Mouse (Mus musculus): ENCODE data around the gene Tmem229a. TPM values are rescaled to one million over a fixed set of nuclear protein-coding genes. Genes with fewer than 3 reads are reported as not detected.

The Tmem229a gene
- polyA plus RNA-seq, 1 experiment from 2014 or later, result 1.0 TPM

GRCm38 (mm10) chr6:24956586-24956973, 483 bp upstream of the Tmem229a start:
- H3K4me1 ChIP-seq (ENCODE audit: control insufficient read depth, insufficient read depth, low read length), result no peaks in the 10 kb centered on the region
- DNase-seq (ENCODE audit: low spot score), result no peak
- peak; percentile 16 for ATAC-seq (replicated peaks; ENCODE audit: insufficient number of reproducible peaks, low FRiP score, low TSS enrichment, low read depth)
- no peak overlapping the region for H3K27ac ChIP-seq (replicated peaks; ENCODE audit: low read depth, low read length)
- H3K4me2 ChIP-seq (ENCODE audit: low read depth, low read length), result peak overlapping the region; percentile 98; the same call in 1 of the 2 replicates
- WGBS, result 47% methylated on average over 4 of the region's 5 CpGs
- H3K9ac ChIP-seq (replicated peaks; ENCODE audit: low read length), result no peak overlapping the region
- H3K36me3 ChIP-seq (replicated peaks; ENCODE audit: control insufficient read depth, insufficient read depth, low read depth, low read length), result no peaks in the 10 kb centered on the region
- H3K4me3 ChIP-seq (ENCODE audit: low read depth, low read length), result no peak overlapping the region
- no peaks in the 10 kb centered on the region for H3K9me3 ChIP-seq (replicated peaks; ENCODE audit: control insufficient read depth, low read length)
- peaks cover 2% of the 10 kb centered on the region; the same call in 1 of the 2 replicates for H3K27me3 ChIP-seq (ENCODE audit: control insufficient read depth, insufficient read depth, low read length)

GRCm38 (mm10) chr6:24955131-24955945, 759 bp downstream of the Tmem229a start:
- Histone ChIP-seq H3K9me3 (replicated peaks; ENCODE audit: control insufficient read depth, low read length) (no peaks in the 10 kb centered on the region), H3K4me3 (ENCODE audit: low read depth, low read length) (peak overlapping the region; percentile 58), H3K9ac (replicated peaks; ENCODE audit: low read length) (peak overlapping the region; percentile 67), H3K27ac (replicated peaks; ENCODE audit: low read depth, low read length) (no peak overlapping the region), H3K36me3 (replicated peaks; ENCODE audit: control insufficient read depth, insufficient read depth, low read depth, low read length) (no peaks in the 10 kb centered on the region), H3K4me2 (ENCODE audit: low read depth, low read length) (peak overlapping the region; percentile 98), H3K4me1 (ENCODE audit: control insufficient read depth, insufficient read depth, low read length) (no peaks in the 10 kb centered on the region), H3K27me3 (ENCODE audit: control insufficient read depth, insufficient read depth, low read length) (peaks cover 2% of the 10 kb centered on the region; the same call in 1 of the 2 replicates)
- WGBS, result under 1% methylated on average over 90 of the region's 91 CpGs
- peak; percentile 82 for ATAC-seq (replicated peaks; ENCODE audit: insufficient number of reproducible peaks, low FRiP score, low TSS enrichment, low read depth)
- DNase-seq (ENCODE audit: low spot score), result peak; percentile 76

- ATAC-seq (replicated peaks; ENCODE audit: insufficient number of reproducible peaks, low FRiP score, low TSS enrichment, low read depth) (no peak), DNase-seq (ENCODE audit: low spot score) (no peak)
- H3K9ac ChIP-seq (replicated peaks; ENCODE audit: low read length), result no peak overlapping the region
- no peaks in the 10 kb centered on the region for H3K9me3 ChIP-seq (replicated peaks; ENCODE audit: control insufficient read depth, low read length)
- 77% methylated on average over 5 of the region's 5 CpGs for WGBS
- no peak overlapping the region for H3K4me3 ChIP-seq (ENCODE audit: low read depth, low read length)
- no peaks in the 10 kb centered on the region for H3K36me3 ChIP-seq (replicated peaks; ENCODE audit: control insufficient read depth, insufficient read depth, low read depth, low read length)
- H3K4me2 ChIP-seq (ENCODE audit: low read depth, low read length), result no peak overlapping the region
- H3K27me3 ChIP-seq (ENCODE audit: control insufficient read depth, insufficient read depth, low read length), result peaks cover 2% of the 10 kb centered on the region; the same call in 1 of the 2 replicates
- H3K4me1 ChIP-seq (ENCODE audit: control insufficient read depth, insufficient read depth, low read length), result no peaks in the 10 kb centered on the region
- H3K27ac ChIP-seq (replicated peaks; ENCODE audit: low read depth, low read length), result no peak overlapping the region
Measured at GRCm38 (mm10) chr6:24954126-24954525, 2.0 kb downstream of the Tmem229a start.

- H3K4me2 ChIP-seq (ENCODE audit: low read depth, low read length), result no peak overlapping the region
- no peaks in the 10 kb centered on the region for H3K36me3 ChIP-seq (replicated peaks; ENCODE audit: control insufficient read depth, insufficient read depth, low read depth, low read length)
- no peak overlapping the region for H3K4me3 ChIP-seq (ENCODE audit: low read depth, low read length)
- no peak overlapping the region for H3K9ac ChIP-seq (replicated peaks; ENCODE audit: low read length)
- WGBS, result 78% methylated on average over 5 of the region's 5 CpGs
- no peak overlapping the region for H3K27ac ChIP-seq (replicated peaks; ENCODE audit: low read depth, low read length)
- ATAC-seq (replicated peaks; ENCODE audit: insufficient number of reproducible peaks, low FRiP score, low TSS enrichment, low read depth) (no peak), DNase-seq (ENCODE audit: low spot score) (no peak)
- H3K27me3 ChIP-seq (ENCODE audit: control insufficient read depth, insufficient read depth, low read length), result peaks cover 2% of the 10 kb centered on the region; the same call in 1 of the 2 replicates
- H3K4me1 ChIP-seq (ENCODE audit: control insufficient read depth, insufficient read depth, low read length), result no peaks in the 10 kb centered on the region
- no peaks in the 10 kb centered on the region for H3K9me3 ChIP-seq (replicated peaks; ENCODE audit: control insufficient read depth, low read length)
Measured at GRCm38 (mm10) chr6:24952341-24952740, 3.8 kb downstream of the Tmem229a start.

GRCm38 (mm10) chr6:24950669-24951068, 5.4 kb downstream of the Tmem229a start:
- no peak for ATAC-seq (replicated peaks; ENCODE audit: insufficient number of reproducible peaks, low FRiP score, low TSS enrichment, low read depth)
- WGBS, result 81% methylated on average over 2 of the region's 2 CpGs

GRCm38 (mm10) chr6:24925076-24925785, 30.9 kb downstream of the Tmem229a start:
- ATAC-seq (replicated peaks; ENCODE audit: insufficient number of reproducible peaks, low FRiP score, low TSS enrichment, low read depth) (no peak), DNase-seq (ENCODE audit: low spot score) (no peak)
- WGBS, result 90% methylated on average over 11 of the region's 11 CpGs
- no peaks in the 10 kb centered on the region for H3K36me3 ChIP-seq (replicated peaks; ENCODE audit: control insufficient read depth, insufficient read depth, low read depth, low read length)
- no peak overlapping the region for H3K9ac ChIP-seq (replicated peaks; ENCODE audit: low read length)
- no peak overlapping the region for H3K4me3 ChIP-seq (ENCODE audit: low read depth, low read length)
- no peaks in the 10 kb centered on the region for H3K9me3 ChIP-seq (replicated peaks; ENCODE audit: control insufficient read depth, low read length)
- H3K4me2 ChIP-seq (ENCODE audit: low read depth, low read length), result no peak overlapping the region
- no peaks in the 10 kb centered on the region for H3K27me3 ChIP-seq (ENCODE audit: control insufficient read depth, insufficient read depth, low read length)
- H3K4me1 ChIP-seq (ENCODE audit: control insufficient read depth, insufficient read depth, low read length), result no peaks in the 10 kb centered on the region
- no peak overlapping the region for H3K27ac ChIP-seq (replicated peaks; ENCODE audit: low read depth, low read length)

More at GRCm38 (mm10) chr6:24950669-24951068, 5.4 kb downstream of the Tmem229a start:
- H3K27ac ChIP-seq (replicated peaks; ENCODE audit: low read depth, low read length), result no peak overlapping the region
- H3K36me3 ChIP-seq (replicated peaks; ENCODE audit: control insufficient read depth, insufficient read depth, low read depth, low read length), result no peaks in the 10 kb centered on the region
- DNase-seq (ENCODE audit: low spot score), result no peak
- H3K27me3 ChIP-seq (ENCODE audit: control insufficient read depth, insufficient read depth, low read length), result peaks cover 2% of the 10 kb centered on the region; the same call in 1 of the 2 replicates
- H3K4me2 ChIP-seq (ENCODE audit: low read depth, low read length), result no peak overlapping the region
- H3K4me3 ChIP-seq (ENCODE audit: low read depth, low read length), result no peak overlapping the region
- no peak overlapping the region for H3K9ac ChIP-seq (replicated peaks; ENCODE audit: low read length)
- no peaks in the 10 kb centered on the region for H3K9me3 ChIP-seq (replicated peaks; ENCODE audit: control insufficient read depth, low read length)
- H3K4me1 ChIP-seq (ENCODE audit: control insufficient read depth, insufficient read depth, low read length), result no peaks in the 10 kb centered on the region

GRCm38 (mm10) chr6:24913591-24913990, 42.5 kb downstream of the Tmem229a start:
- Histone ChIP-seq H3K4me1 (ENCODE audit: control insufficient read depth, insufficient read depth, low read length) (no peaks in the 10 kb centered on the region), H3K36me3 (replicated peaks; ENCODE audit: control insufficient read depth, insufficient read depth, low read depth, low read length) (no peaks in the 10 kb centered on the region), H3K27ac (replicated peaks; ENCODE audit: low read depth, low read length) (no peak overlapping the region), H3K9me3 (replicated peaks; ENCODE audit: control insufficient read depth, low read length) (no peaks in the 10 kb centered on the region), H3K4me3 (ENCODE audit: low read depth, low read length) (no peak overlapping the region), H3K4me2 (ENCODE audit: low read depth, low read length) (no peak overlapping the region), H3K9ac (replicated peaks; ENCODE audit: low read length) (no peak overlapping the region), H3K27me3 (ENCODE audit: control insufficient read depth, insufficient read depth, low read length) (no peaks in the 10 kb centered on the region)
- DNase-seq (ENCODE audit: low spot score) (no peak), ATAC-seq (replicated peaks; ENCODE audit: insufficient number of reproducible peaks, low FRiP score, low TSS enrichment, low read depth) (no peak)
- WGBS, result 95% methylated on average over 2 of the region's 2 CpGs

GRCm38 (mm10) chr6:24910728-24911105, 45.4 kb downstream of the Tmem229a start:
- DNase-seq (ENCODE audit: low spot score), result no peak
- no peaks in the 10 kb centered on the region for H3K27me3 ChIP-seq (ENCODE audit: control insufficient read depth, insufficient read depth, low read length)
- no peak overlapping the region for H3K27ac ChIP-seq (replicated peaks; ENCODE audit: low read depth, low read length)
- H3K4me1 ChIP-seq (ENCODE audit: control insufficient read depth, insufficient read depth, low read length), result no peaks in the 10 kb centered on the region
- no peak overlapping the region for H3K9ac ChIP-seq (replicated peaks; ENCODE audit: low read length)
- no peak for ATAC-seq (replicated peaks; ENCODE audit: insufficient number of reproducible peaks, low FRiP score, low TSS enrichment, low read depth)
- no peak overlapping the region for H3K4me2 ChIP-seq (ENCODE audit: low read depth, low read length)
- no peaks in the 10 kb centered on the region for H3K9me3 ChIP-seq (replicated peaks; ENCODE audit: control insufficient read depth, low read length)
- H3K36me3 ChIP-seq (replicated peaks; ENCODE audit: control insufficient read depth, insufficient read depth, low read depth, low read length), result no peaks in the 10 kb centered on the region
- H3K4me3 ChIP-seq (ENCODE audit: low read depth, low read length), result no peak overlapping the region
